Mouse (Mus musculus): ENCODE results near the gene Chrna9. TPM values are rescaled to one million over a fixed set of nuclear protein-coding genes. Genes with fewer than 3 reads are reported as not detected.

Gene Chrna9
- polyA plus RNA-seq, 1 experiment from 2014 or later, result 0.13 TPM

- Histone ChIP-seq H3K9me3 (replicated peaks; ENCODE audit: low read length) (peaks cover 11% of the 10 kb centered on the region; the same call in 1 of the 2 replicates), H3K36me3 (ENCODE audit: insufficient read depth, low read length) (no peaks in the 10 kb centered on the region), H3K4me3 (replicated peaks; ENCODE audit: low read depth, low read length) (no peak overlapping the region), H3K27ac (no peak overlapping the region), H3K4me2 (ENCODE audit: low read length) (no peak overlapping the region), H3K9ac (ENCODE audit: low read depth, low read length) (no peak overlapping the region), H3K4me1 (replicated peaks; ENCODE audit: insufficient read depth, low read length) (no peaks in the 10 kb centered on the region; the same call in 1 of the 2 replicates), H3K27me3 (ENCODE audit: insufficient read depth, low read length) (no peaks in the 10 kb centered on the region)
- WGBS, result 94% methylated on average over 4 of the region's 4 CpGs
- no peak for ATAC-seq (replicated peaks; ENCODE audit: low FRiP score, low read depth)
- no peak for TF ChIP-seq CTCF (IDR thresholded peaks at IDR 0.05; ENCODE audit: low read depth)
- no peak for DNase-seq (ENCODE audit: low spot score)
Measured at GRCm38 (mm10) chr5:65904476-65904875, 30.2 kb upstream of the Chrna9 start.

GRCm38 (mm10) chr5:65908751-65909150 lies 26.0 kb upstream of the Chrna9 start:
- Histone ChIP-seq H3K27me3 (ENCODE audit: insufficient read depth, low read length) (no peaks in the 10 kb centered on the region), H3K36me3 (ENCODE audit: insufficient read depth, low read length) (no peaks in the 10 kb centered on the region), H3K4me2 (ENCODE audit: low read length) (no peak overlapping the region), H3K9me3 (replicated peaks; ENCODE audit: low read length) (0 out of 2 replicates have a peak, but pooled peaks cover 11% of the 10 kb centered on the region), H3K27ac (no peak overlapping the region), H3K9ac (ENCODE audit: low read depth, low read length) (no peak overlapping the region), H3K4me1 (replicated peaks; ENCODE audit: insufficient read depth, low read length) (no peaks in the 10 kb centered on the region), H3K4me3 (replicated peaks; ENCODE audit: low read depth, low read length) (no peak overlapping the region)
- DNase-seq (ENCODE audit: low spot score) (no peak), ATAC-seq (replicated peaks; ENCODE audit: low FRiP score, low read depth) (no peak)
- no peak for TF ChIP-seq CTCF (IDR thresholded peaks at IDR 0.05; ENCODE audit: low read depth)
- WGBS, result 70% methylated on average over 2 of the region's 2 CpGs

GRCm38 (mm10) chr5:65909321-65909720 lies 25.4 kb upstream of the Chrna9 start:
- no peaks in the 10 kb centered on the region for H3K36me3 ChIP-seq (ENCODE audit: insufficient read depth, low read length)
- no peak overlapping the region for H3K9ac ChIP-seq (ENCODE audit: low read depth, low read length)
- no peak for TF ChIP-seq CTCF (IDR thresholded peaks at IDR 0.05; ENCODE audit: low read depth)
- ATAC-seq (replicated peaks; ENCODE audit: low FRiP score, low read depth) (no peak), DNase-seq (ENCODE audit: low spot score) (no peak)
- no peak overlapping the region for H3K27ac ChIP-seq
- H3K4me1 ChIP-seq (replicated peaks; ENCODE audit: insufficient read depth, low read length), result no peaks in the 10 kb centered on the region
- H3K4me3 ChIP-seq (replicated peaks; ENCODE audit: low read depth, low read length), result no peak overlapping the region
- no peaks in the 10 kb centered on the region for H3K27me3 ChIP-seq (ENCODE audit: insufficient read depth, low read length)
- no peak overlapping the region for H3K4me2 ChIP-seq (ENCODE audit: low read length)
- 85% methylated on average over 4 of the region's 4 CpGs for WGBS
- 0 out of 2 replicates have a peak, but pooled peaks cover 6% of the 10 kb centered on the region for H3K9me3 ChIP-seq (replicated peaks; ENCODE audit: low read length)

DNA sequence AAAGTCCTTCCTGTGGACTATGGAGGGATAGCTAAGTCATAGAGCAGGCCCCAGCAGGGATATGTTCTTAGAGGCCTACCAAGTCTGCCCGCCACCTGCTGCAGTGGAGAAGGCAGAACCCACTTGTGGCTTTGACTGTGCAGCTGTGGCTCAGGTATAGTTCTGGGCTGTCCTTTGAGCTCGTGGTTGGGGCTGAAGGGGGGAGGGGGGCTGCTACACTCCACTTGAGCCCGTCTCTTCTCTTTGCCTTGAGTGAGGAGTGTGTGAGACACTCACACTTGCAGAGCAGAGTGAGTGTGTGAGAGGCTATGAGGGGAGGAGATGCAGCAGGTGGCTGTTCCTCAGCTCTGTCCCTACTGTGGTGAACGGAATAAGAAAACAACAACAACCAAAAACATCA lies 24.3 kb upstream of the Chrna9 start:
- 72% methylated on average over 4 of the region's 4 CpGs for WGBS
- no peak for TF ChIP-seq CTCF (IDR thresholded peaks at IDR 0.05; ENCODE audit: low read depth)
- no peak for ATAC-seq (replicated peaks; ENCODE audit: low FRiP score, low read depth)

DNA sequence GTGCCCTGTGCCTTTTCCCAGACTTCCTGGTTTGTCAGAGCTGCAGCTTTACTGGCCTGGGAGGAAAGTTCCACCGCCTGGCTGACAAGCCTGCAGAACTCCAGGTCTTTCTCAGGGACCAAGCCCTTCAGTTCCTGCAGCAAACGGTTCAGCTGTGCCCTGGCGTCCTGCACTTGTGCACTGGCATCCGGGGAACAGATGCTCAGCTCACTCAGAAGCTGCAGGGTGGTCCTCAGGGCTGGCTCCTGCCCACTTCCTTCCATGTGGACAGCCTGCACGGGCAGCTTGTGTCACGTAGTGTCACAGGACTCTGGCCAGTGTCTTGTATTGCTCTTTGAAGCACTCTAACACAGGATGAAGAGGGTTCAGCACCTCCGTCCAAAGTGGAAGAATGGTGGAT lies 23.0 kb upstream of the Chrna9 start:
- DNase-seq (ENCODE audit: low spot score) (no peak), ATAC-seq (replicated peaks; ENCODE audit: low FRiP score, low read depth) (no peak)
- Histone ChIP-seq H3K9me3 (replicated peaks; ENCODE audit: low read length) (no peaks in the 10 kb centered on the region), H3K4me2 (ENCODE audit: low read length) (no peak overlapping the region), H3K9ac (ENCODE audit: low read depth, low read length) (no peak overlapping the region), H3K36me3 (ENCODE audit: insufficient read depth, low read length) (no peaks in the 10 kb centered on the region), H3K27ac (no peak overlapping the region), H3K27me3 (ENCODE audit: insufficient read depth, low read length) (no peaks in the 10 kb centered on the region), H3K4me1 (replicated peaks; ENCODE audit: insufficient read depth, low read length) (no peaks in the 10 kb centered on the region), H3K4me3 (replicated peaks; ENCODE audit: low read depth, low read length) (no peak overlapping the region)
- WGBS, result 73% methylated on average over 7 of the region's 7 CpGs
- no peak for TF ChIP-seq CTCF (IDR thresholded peaks at IDR 0.05; ENCODE audit: low read depth)

More for the DNA sequence above, 24.3 kb upstream of the Chrna9 start:
- Histone ChIP-seq H3K4me2 (ENCODE audit: low read length) (no peak overlapping the region), H3K4me3 (replicated peaks; ENCODE audit: low read depth, low read length) (no peak overlapping the region), H3K9me3 (replicated peaks; ENCODE audit: low read length) (no peaks in the 10 kb centered on the region), H3K27me3 (ENCODE audit: insufficient read depth, low read length) (no peaks in the 10 kb centered on the region), H3K9ac (ENCODE audit: low read depth, low read length) (no peak overlapping the region), H3K27ac (no peak overlapping the region), H3K36me3 (ENCODE audit: insufficient read depth, low read length) (no peaks in the 10 kb centered on the region), H3K4me1 (replicated peaks; ENCODE audit: insufficient read depth, low read length) (no peaks in the 10 kb centered on the region)
- DNase-seq (ENCODE audit: low spot score), result no peak

DNA sequence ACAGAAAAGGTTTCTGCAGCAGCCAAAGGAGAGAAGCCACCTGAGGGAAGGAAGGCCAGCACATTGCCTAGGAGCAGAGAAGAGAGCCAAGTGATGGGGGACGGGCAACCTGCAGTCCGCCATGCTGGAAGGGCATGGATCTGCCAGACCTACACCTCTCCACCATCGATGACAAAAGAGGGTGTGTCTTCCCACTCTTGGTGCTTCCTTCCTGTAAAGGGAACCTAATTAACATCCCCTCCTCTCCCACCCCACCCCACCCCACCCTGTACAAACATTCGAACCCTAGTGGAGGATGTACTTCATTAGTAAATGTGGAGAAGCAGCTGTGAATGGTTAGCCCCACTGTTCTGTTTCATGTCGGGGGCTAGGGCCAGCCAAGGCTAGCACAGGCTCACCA lies 22.5 kb upstream of the Chrna9 start:
- no peak for TF ChIP-seq CTCF (IDR thresholded peaks at IDR 0.05; ENCODE audit: low read depth)
- H3K27ac ChIP-seq, result no peak overlapping the region
- DNase-seq (ENCODE audit: low spot score) (no peak), ATAC-seq (replicated peaks; ENCODE audit: low FRiP score, low read depth) (no peak)
- H3K4me2 ChIP-seq (ENCODE audit: low read length), result no peak overlapping the region
- H3K36me3 ChIP-seq (ENCODE audit: insufficient read depth, low read length), result no peaks in the 10 kb centered on the region
- H3K4me3 ChIP-seq (replicated peaks; ENCODE audit: low read depth, low read length), result no peak overlapping the region
- H3K9me3 ChIP-seq (replicated peaks; ENCODE audit: low read length), result no peaks in the 10 kb centered on the region
- H3K27me3 ChIP-seq (ENCODE audit: insufficient read depth, low read length), result no peaks in the 10 kb centered on the region
- H3K4me1 ChIP-seq (replicated peaks; ENCODE audit: insufficient read depth, low read length), result no peaks in the 10 kb centered on the region
- WGBS, result 83% methylated on average over 5 of the region's 5 CpGs
- no peak overlapping the region for H3K9ac ChIP-seq (ENCODE audit: low read depth, low read length)

GRCm38 (mm10) chr5:65913126-65913525 lies 21.6 kb upstream of the Chrna9 start:
- H3K27me3 ChIP-seq (ENCODE audit: insufficient read depth, low read length), result no peaks in the 10 kb centered on the region
- DNase-seq (ENCODE audit: low spot score) (no peak), ATAC-seq (replicated peaks; ENCODE audit: low FRiP score, low read depth) (no peak)
- no peak overlapping the region for H3K4me3 ChIP-seq (replicated peaks; ENCODE audit: low read depth, low read length)
- no peaks in the 10 kb centered on the region for H3K9me3 ChIP-seq (replicated peaks; ENCODE audit: low read length)
- no peaks in the 10 kb centered on the region for H3K36me3 ChIP-seq (ENCODE audit: insufficient read depth, low read length)
- no peaks in the 10 kb centered on the region for H3K4me1 ChIP-seq (replicated peaks; ENCODE audit: insufficient read depth, low read length)
- no peak overlapping the region for H3K4me2 ChIP-seq (ENCODE audit: low read length)
- 94% methylated on average over 9 of the region's 9 CpGs for WGBS
- no peak for TF ChIP-seq CTCF (IDR thresholded peaks at IDR 0.05; ENCODE audit: low read depth)
- no peak overlapping the region for H3K27ac ChIP-seq
- H3K9ac ChIP-seq (ENCODE audit: low read depth, low read length), result no peak overlapping the region

Measured in kidney, postnatal 0 days (tissue).